Mouse (Mus musculus) neural tube, embryonic 10.5 days (tissue): ENCODE data around the gene H2afy.

Experiments used
- DNase-seq: peaks from one replicate; pipeline ENCODE4 v3.0.0-alpha.2; 2017; ENCODE audit warnings: low spot score; ENCODE audit errors: extremely low spot score

Gene H2afy

GRCm38 (mm10) chr13:56136200-56136599 lies at the start of gene H2afy:
Gene H2afy (minus strand): TSS chr13:56136361.
- DNase-seq: no peak

GRCm38 (mm10) chr13:56183687-56184086 lies 47.5 kb upstream of the H2afy start:
- DNase-seq: no peak

GRCm38 (mm10) chr13:56181424-56181823 lies 45.3 kb upstream of the H2afy start:
- DNase-seq: no peak

GRCm38 (mm10) chr13:56178416-56179035 lies 42.4 kb upstream of the H2afy start, which contains the start of gene Tifab:
Gene Tifab (minus strand): TSS chr13:56178885.
- DNase-seq: no peak

- DNase-seq: no peak
Observed at GRCm38 (mm10) chr13:56176310-56176709, 40.1 kb upstream of the H2afy start.

- DNase-seq: no peak
Observed at GRCm38 (mm10) chr13:56175848-56176247, 39.7 kb upstream of the H2afy start.

- no peak for DNase-seq
Observed at GRCm38 (mm10) chr13:56172901-56173545, 36.9 kb upstream of the H2afy start.

GRCm38 (mm10) chr13:56172106-56172505 lies 35.9 kb upstream of the H2afy start:
- no peak for DNase-seq

GRCm38 (mm10) chr13:56168403-56168781 lies 32.2 kb upstream of the H2afy start:
- DNase-seq: no peak

GRCm38 (mm10) chr13:56167446-56168402 lies 31.6 kb upstream of the H2afy start:
- DNase-seq: peak; percentile 28

GRCm38 (mm10) chr13:56165561-56165960 lies 29.4 kb upstream of the H2afy start:
- no peak for DNase-seq

- DNase-seq: no peak
Observed at GRCm38 (mm10) chr13:56164372-56164771, 28.2 kb upstream of the H2afy start.

GRCm38 (mm10) chr13:56163751-56164150 lies 27.6 kb upstream of the H2afy start:
- no peak for DNase-seq

- no peak for DNase-seq
Observed at GRCm38 (mm10) chr13:56162859-56163258, 26.7 kb upstream of the H2afy start.

GRCm38 (mm10) chr13:56159614-56160363 lies 23.6 kb upstream of the H2afy start:
- peak; percentile 47 for DNase-seq

GRCm38 (mm10) chr13:56159016-56159601 lies 22.9 kb upstream of the H2afy start:
- peak; percentile 24 for DNase-seq

- no peak for DNase-seq
Observed at GRCm38 (mm10) chr13:56155671-56156070, 19.5 kb upstream of the H2afy start.

GRCm38 (mm10) chr13:56155048-56155447 lies 18.9 kb upstream of the H2afy start:
- no peak for DNase-seq

- no peak for DNase-seq
Observed at GRCm38 (mm10) chr13:56152773-56153460, 16.8 kb upstream of the H2afy start.
